Mouse (Mus musculus) hindbrain, embryonic 15.5 days (tissue): Measurements from ENCODE around the gene Morn2. TPM values are rescaled to one million over a fixed set of nuclear protein-coding genes. Genes with fewer than 3 reads are reported as not detected.
A peak's percentile ranks its signal among the peaks of the same experiment; 100 is the strongest.
"Not testable (repeated sequence)": the region's sequence is repeated elsewhere in the genome, so short reads cannot be mapped to it uniquely, and the experiment has no call there.

ENCODE experiments used
- ATAC-seq: fragments of 200-750 bp; cut with Nextera tagmentation; 2 replicates; pipeline ENCODE4 v1.8.0; 2017; ENCODE audit warnings: low read depth, moderate number of reproducible peaks, moderate TSS enrichment; ENCODE audit not compliant: low FRiP score
- H3K27ac ChIP-seq: fragments of 300-500 bp; sonication (generic); replicated peaks from 2 replicates; pipeline ENCODE4 v1.5.1; 2015; ENCODE audit warnings: mild to moderate bottlenecking, inconsistent platforms
- H3K27me3 ChIP-seq: fragments of 300-500 bp; sonication (generic); 2 replicates; pipeline ENCODE4 v1.6.1; 2015; ENCODE audit warnings: control low read depth, inconsistent platforms
- H3K36me3 ChIP-seq: fragments of 300-500 bp; sonication (generic); 2 replicates; pipeline ENCODE4 v1.6.1; 2015; ENCODE audit warnings: control low read depth, inconsistent platforms
- H3K4me1 ChIP-seq: fragments of 300-500 bp; sonication (generic); replicated peaks from 2 replicates; pipeline ENCODE4 v1.6.1; 2015; ENCODE audit warnings: control low read depth, inconsistent platforms
- H3K4me2 ChIP-seq: fragments of 300-500 bp; sonication (generic); 2 replicates; pipeline ENCODE4 v1.6.1; 2015; ENCODE audit warnings: moderate library complexity, mild to moderate bottlenecking, inconsistent platforms
- H3K4me3 ChIP-seq: fragments of 300-500 bp; sonication (generic); 2 replicates; pipeline ENCODE4 v1.5.1; 2015; ENCODE audit warnings: mild to moderate bottlenecking, inconsistent platforms
- H3K9ac ChIP-seq: fragments of 300-500 bp; sonication (generic); 2 replicates; pipeline ENCODE4 v1.6.1; 2015; ENCODE audit warnings: inconsistent platforms
- H3K9me3 ChIP-seq: fragments of 300-500 bp; sonication (generic); 2 replicates; pipeline ENCODE4 v1.6.1; 2016; ENCODE audit warnings: control low read depth, inconsistent platforms
- WGBS: fragments of 180-500 bp; shearing (Covaris S2); methylation state at CpG from one replicate; pipeline ENCODE4 v1.1.7; 2015; 5-methylcytosine and 5-hydroxymethylcytosine counted together
- polyA plus RNA-seq: library from polyadenylated mRNA; unstranded; fragments of >200 nt; fragmentation: Nextera tagmentation; extraction: Ambion mirVana; gene quantifications from 2 replicates; pipeline ENCODE4 v1.2.1, GENCODE M21; 2015

Morn2 gene
- 54.2 and 56.9 TPM in 2 replicates for polyA plus RNA-seq

DNA sequence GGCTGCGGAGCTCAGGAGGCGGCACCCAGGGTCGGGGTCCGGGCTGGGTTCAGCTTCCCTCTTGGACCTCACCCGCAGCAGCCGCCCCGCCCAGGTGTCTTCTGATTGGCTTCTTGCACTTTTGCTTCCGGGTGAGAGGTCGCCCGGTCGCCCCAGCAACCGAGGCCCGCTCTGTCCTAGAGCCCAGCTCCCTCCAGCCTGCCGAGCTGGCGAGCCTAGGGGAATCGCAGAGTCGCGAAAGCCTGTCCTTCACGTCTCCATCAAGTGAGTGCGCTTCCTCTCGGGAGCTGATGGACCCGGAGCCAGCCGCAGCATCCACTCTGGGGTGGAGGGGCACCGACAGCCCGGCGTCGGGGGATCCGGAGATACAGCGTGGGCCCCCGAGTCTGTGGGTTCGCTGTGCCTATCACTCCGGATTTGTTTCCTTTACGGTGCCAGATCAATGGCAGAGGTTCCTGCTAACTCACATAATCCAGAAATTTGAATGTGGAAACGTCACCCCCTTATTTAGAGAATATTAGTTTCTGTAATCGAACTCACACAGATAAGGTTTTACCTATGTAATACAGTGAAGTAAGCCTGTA is at the start of gene Morn2, which contains the start of gene Dhx57:
TSS of gene Morn2 (plus strand) at position 130 of the 584 bp plus-strand sequence.
TSS of gene Dhx57 (minus strand) at position 403 of the 584 bp plus-strand sequence.
- peak; percentile 99 for ATAC-seq
- H3K4me2 ChIP-seq = peak within 1 kb of the TSS; percentile 67
- no peaks in the 10 kb centered on the region for H3K27me3 ChIP-seq
- peaks cover 13% of the 10 kb centered on the region for H3K4me1 ChIP-seq
- no peaks in the 10 kb centered on the region for H3K9me3 ChIP-seq
- under 1% methylated on average over 35 of the region's 35 CpGs for WGBS
- peak within 1 kb of the TSS; percentile 96 for H3K4me3 ChIP-seq
- H3K9ac ChIP-seq = peak within 1 kb of the TSS; percentile 98
- H3K27ac ChIP-seq = peak within 1 kb of the TSS; percentile 97
- no peaks in the 10 kb centered on the region for H3K36me3 ChIP-seq

DNA sequence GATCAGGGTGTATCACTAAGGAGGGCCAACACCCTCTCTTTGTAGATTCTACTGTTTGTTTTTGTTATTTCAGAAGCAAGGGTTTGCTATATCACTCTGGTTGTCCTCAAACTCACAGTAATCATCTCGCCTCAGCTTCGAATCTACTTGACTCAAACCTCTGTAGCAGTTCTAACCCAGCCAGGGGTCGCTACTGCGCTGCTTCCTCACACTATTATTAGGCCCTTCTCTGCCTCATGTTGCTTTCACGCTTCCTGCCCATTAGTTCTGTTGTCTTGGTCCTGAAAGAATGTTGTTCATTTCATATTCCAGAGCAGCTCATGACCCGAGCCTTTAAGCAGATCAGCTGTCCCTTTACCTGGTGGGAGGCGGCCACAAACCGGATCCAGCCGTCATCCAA is 48.4 kb upstream of the Morn2 start:
- 86% methylated on average over 9 of the region's 9 CpGs for WGBS
- H3K9ac ChIP-seq = no peak overlapping the region
- H3K27me3 ChIP-seq = no peaks in the 10 kb centered on the region
- H3K27ac ChIP-seq = no peak overlapping the region
- ATAC-seq = no peak
- no peaks in the 10 kb centered on the region for H3K9me3 ChIP-seq
- H3K4me3 ChIP-seq = no peak overlapping the region
- H3K4me1 ChIP-seq = no peaks in the 10 kb centered on the region
- H3K4me2 ChIP-seq = no peak overlapping the region
- peaks cover 87% of the 10 kb centered on the region for H3K36me3 ChIP-seq

DNA sequence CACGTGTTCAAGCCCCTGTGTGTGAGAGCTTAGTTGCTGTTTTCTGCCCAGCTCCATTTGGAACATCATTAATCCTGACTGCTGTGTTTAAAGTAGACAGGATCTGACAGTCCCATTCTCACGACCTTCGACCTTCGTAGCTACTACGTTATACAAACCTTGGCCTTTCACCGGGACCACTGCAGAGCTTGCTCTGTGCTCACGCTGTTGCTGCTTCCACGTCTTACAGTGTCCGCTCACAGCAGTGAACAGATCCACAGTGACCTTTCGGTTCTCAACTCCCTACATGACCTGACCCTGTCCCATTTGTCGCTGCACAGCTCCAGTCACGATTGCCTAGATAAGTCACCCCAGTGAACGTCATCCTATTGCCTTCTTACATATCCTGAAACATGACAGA is 46.9 kb upstream of the Morn2 start:
- no peaks in the 10 kb centered on the region for H3K27me3 ChIP-seq
- WGBS = 58% methylated on average over 13 of the region's 13 CpGs
- no peak for ATAC-seq

DNA sequence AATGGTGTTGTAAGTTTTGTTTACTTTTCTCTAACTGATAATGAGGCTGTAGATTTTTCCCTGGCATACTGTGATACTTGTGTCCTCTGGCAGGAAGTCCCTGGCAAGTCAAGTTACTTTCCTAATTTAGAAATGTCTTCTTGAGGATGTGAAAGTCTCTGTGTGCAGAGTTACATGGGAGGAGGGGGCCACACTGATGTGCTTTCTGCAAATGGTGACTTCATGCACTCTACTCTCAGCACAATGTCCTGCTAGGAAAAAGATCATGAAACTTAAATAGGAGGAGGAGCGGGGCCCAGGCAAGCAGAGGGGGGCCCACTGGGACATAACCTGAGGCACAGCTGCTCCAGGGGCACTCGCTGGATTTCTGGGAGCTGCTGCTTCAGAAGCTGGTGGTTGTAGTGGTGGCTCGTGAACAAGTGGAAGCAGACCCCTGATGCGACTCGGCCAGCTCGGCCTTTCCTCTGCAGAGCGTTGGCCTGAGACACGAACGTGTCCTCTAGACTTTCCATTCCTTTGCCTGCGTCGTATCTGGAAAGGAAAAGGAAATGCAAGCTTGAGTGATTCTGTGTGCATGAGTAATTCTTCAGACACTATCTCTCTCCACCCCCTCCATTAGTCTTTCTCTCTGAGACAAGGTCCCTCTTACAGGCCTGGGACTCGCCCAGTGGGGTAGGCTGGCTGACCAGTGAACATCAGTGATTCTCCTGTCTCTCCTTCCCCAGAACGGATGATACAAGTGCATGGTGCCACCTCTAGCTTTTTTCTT is 37.1 kb upstream of the Morn2 start:
- WGBS = 74% methylated on average over 13 of the region's 13 CpGs
- H3K4me3 ChIP-seq = no peak overlapping the region

More for the DNA sequence above, 46.9 kb upstream of the Morn2 start:
- Histone ChIP-seq H3K27ac (no peak overlapping the region), H3K36me3 (peaks cover 93% of the 10 kb centered on the region), H3K4me3 (no peak overlapping the region), H3K9me3 (no peaks in the 10 kb centered on the region), H3K4me1 (no peaks in the 10 kb centered on the region), H3K9ac (no peak overlapping the region), H3K4me2 (no peak overlapping the region)

DNA sequence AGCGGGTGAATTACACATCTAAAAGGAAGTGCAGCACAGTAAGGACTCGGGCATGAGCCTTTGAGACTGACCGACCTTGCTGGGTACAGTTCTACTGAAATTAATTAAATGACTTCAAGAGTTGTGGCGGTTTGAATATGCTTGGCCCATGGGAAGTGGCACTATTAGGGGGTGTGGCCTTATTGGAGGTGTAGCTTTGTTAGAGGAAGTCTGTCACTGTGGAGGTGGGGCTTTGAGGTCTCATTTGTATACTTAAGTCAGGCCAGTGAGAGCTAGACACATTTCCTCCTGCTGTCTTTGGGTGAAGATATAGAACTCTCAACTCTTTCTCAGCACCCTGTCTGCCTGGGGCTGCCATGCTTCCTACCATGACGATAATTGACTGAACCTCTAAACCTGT is 35.6 kb upstream of the Morn2 start:
- Histone ChIP-seq H3K27ac (no peak overlapping the region), H3K9me3 (no peaks in the 10 kb centered on the region), H3K4me2 (no peak overlapping the region), H3K4me1 (no peaks in the 10 kb centered on the region), H3K27me3 (no peaks in the 10 kb centered on the region), H3K4me3 (no peak overlapping the region), H3K9ac (no peak overlapping the region), H3K36me3 (peaks cover 96% of the 10 kb centered on the region)
- no peak for ATAC-seq
- WGBS = 96% methylated on average over 5 of the region's 5 CpGs

More for the DNA sequence above, 37.1 kb upstream of the Morn2 start:
- no peak for ATAC-seq
- H3K9me3 ChIP-seq = no peaks in the 10 kb centered on the region
- no peak overlapping the region for H3K4me2 ChIP-seq
- no peaks in the 10 kb centered on the region for H3K4me1 ChIP-seq
- H3K27me3 ChIP-seq = no peaks in the 10 kb centered on the region
- H3K36me3 ChIP-seq = peaks cover 96% of the 10 kb centered on the region
- no peak overlapping the region for H3K27ac ChIP-seq
- no peak overlapping the region for H3K9ac ChIP-seq

DNA sequence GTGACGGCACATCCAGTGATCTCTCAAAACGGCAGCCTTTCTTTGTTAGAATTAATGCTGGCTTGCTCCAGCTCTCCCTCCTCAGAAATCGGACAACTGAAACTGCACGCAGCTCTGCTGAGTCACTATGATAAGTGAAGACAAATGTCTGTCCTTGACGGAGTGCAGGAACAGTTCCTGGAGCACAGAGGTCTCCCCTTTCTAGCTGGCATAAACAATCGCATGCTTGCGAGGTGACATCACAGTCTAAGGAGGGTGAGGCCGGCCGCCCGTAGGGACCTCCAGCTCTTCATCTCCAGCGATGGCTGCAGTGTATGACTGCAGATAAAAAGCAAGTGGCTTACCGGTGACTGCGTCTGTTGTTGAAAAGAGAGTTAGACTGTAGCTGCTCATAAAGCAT is 34.8 kb upstream of the Morn2 start:
- no peak overlapping the region for H3K27ac ChIP-seq
- H3K4me1 ChIP-seq = no peaks in the 10 kb centered on the region
- H3K4me2 ChIP-seq = no peak overlapping the region
- H3K9me3 ChIP-seq = no peaks in the 10 kb centered on the region
- H3K4me3 ChIP-seq = no peak overlapping the region
- H3K36me3 ChIP-seq = peaks cover 96% of the 10 kb centered on the region
- H3K27me3 ChIP-seq = no peaks in the 10 kb centered on the region
- no peak overlapping the region for H3K9ac ChIP-seq
- WGBS = 72% methylated on average over 13 of the region's 13 CpGs
- ATAC-seq = no peak

DNA sequence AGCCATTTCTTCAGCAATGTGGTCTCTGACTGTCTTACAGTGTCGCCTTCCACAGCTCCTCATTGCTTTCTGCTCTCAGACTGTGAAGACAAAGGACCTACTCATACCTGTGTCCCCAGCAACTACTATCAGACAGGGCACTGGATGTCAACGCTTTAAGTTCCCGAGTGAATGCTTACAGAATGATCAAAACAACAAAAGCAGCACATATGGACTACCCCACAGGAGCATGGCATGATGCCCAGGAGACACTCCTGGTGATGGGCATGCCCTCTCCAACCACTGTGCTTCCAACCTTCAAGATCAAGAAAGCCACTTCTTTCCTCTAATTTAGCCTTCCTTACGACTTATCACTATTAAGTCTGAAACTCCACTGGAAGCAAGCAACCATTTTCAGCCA is 22.9 kb upstream of the Morn2 start:
- H3K27ac ChIP-seq = no peak overlapping the region
- H3K9ac ChIP-seq = no peak overlapping the region
- 92% methylated on average over 4 of the region's 4 CpGs for WGBS
- no peaks in the 10 kb centered on the region for H3K4me1 ChIP-seq
- no peaks in the 10 kb centered on the region for H3K27me3 ChIP-seq
- no peak for ATAC-seq
- H3K36me3 ChIP-seq = peaks cover 89% of the 10 kb centered on the region
- no peak overlapping the region for H3K4me2 ChIP-seq
- H3K9me3 ChIP-seq = no peaks in the 10 kb centered on the region
- H3K4me3 ChIP-seq = no peak overlapping the region

DNA sequence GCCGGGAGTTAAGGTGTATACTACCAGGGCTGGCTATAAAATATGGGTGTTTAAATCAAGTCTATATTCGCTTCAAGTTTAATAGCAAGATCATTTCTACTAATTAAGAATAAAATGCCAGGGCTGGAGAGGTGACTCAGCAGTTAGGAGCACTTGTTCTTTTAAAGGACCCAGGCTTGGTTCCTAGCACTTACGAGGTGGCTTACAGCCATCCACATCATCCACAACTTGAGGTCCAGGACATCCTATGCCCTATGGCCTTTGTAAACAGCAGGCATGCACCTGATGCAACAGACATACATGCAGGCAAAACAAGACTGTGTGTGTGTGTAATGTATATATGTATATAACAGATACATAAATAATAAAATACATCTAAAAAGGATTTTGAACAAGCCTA is 21.9 kb upstream of the Morn2 start:
- Histone ChIP-seq H3K27me3 (no peaks in the 10 kb centered on the region), H3K4me1 (no peaks in the 10 kb centered on the region), H3K36me3 (peaks cover 91% of the 10 kb centered on the region), H3K4me2 (no peak overlapping the region), H3K4me3 (no peak overlapping the region), H3K9ac (no peak overlapping the region), H3K27ac (no peak overlapping the region), H3K9me3 (no peaks in the 10 kb centered on the region)
- no peak for ATAC-seq
- WGBS = 94% methylated on average over 3 of the region's 3 CpGs

DNA sequence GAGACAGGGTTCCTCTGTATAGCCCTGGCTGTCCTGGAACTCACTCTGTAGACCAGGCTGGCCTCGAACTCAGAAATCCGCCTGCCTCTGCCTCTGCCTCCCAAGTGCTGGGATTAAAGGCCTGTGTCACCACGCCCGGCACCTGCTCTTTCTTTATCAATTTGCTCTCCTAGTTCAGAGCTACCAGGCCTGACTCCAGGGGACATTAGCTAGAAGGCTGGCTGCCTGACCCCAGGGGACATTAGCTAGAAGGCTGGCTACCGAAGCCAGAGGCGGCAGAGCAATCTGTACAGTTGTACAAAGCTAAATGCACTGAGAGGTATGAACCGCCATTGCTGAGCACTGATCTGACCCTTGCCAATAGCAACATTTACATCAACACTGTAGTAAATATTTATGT is 19.4 kb upstream of the Morn2 start:
- not testable (repeated sequence) for H3K27ac ChIP-seq, H3K9me3 ChIP-seq, H3K4me2 ChIP-seq, H3K27me3 ChIP-seq, H3K4me1 ChIP-seq, H3K4me3 ChIP-seq, ATAC-seq, H3K9ac ChIP-seq
- WGBS = 90% methylated on average over 7 of the region's 7 CpGs
- H3K36me3 ChIP-seq = peaks cover 90% of the 10 kb centered on the region

DNA sequence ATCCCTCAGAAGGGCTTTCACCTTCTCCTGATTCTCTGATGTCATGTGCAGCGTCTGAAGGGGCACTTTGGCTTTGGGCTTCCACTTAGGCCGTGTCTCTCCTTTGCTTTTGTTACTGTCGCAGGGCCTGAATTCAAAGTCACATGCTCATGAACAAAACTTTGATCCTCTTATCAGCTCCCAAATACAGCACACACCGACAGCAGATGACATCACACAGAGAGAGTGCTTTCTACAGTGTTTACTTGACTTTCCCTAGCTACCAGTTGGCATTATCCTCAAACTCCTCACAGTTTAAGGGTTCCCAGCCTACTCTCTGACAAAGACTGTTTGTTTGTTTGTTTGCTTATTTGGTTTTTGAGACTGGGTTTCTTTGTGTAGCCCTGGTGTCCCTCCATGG is 11.7 kb upstream of the Morn2 start:
- Histone ChIP-seq H3K4me2 (no peak overlapping the region), H3K27me3 (no peaks in the 10 kb centered on the region), H3K9ac (no peak overlapping the region), H3K4me1 (no peaks in the 10 kb centered on the region), H3K36me3 (peaks cover 65% of the 10 kb centered on the region), H3K9me3 (no peaks in the 10 kb centered on the region), H3K4me3 (no peak overlapping the region), H3K27ac (no peak overlapping the region)
- no peak for ATAC-seq
- WGBS = 97% methylated on average over 4 of the region's 4 CpGs

DNA sequence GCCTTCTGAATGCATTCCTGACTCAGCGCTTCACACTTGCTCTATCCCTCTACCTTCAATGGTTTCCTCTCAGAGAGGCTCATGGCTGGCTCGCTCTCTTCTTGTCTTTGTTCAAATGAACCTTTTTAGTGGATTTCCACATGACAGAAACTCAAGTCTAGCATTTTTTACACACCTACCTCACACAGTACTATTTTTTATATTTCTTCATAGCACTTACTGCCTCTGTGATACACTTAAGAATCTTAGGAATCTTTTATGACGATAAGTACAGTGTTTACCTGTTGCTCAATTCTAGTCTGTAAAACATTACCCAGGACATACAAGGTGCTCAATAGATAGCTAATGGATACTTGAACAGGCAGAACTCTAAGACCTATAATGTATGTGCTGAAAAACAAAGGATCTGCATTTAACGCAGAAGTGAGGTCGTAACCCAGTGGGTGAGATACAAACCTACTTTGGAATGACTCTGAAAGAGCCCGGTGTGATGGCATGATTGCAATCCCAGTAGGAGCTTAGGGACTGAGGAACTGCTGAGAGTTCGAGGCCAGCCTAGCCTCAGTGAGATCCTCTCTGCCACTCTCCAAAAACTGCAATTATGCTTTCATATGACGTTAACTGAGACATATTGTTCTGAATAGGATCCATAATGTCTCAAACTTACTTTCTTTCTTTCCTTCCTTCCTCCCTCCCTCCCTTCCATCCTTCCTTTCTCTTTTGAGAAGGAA is 10.5 kb upstream of the Morn2 start:
- H3K36me3 ChIP-seq = peaks cover 54% of the 10 kb centered on the region
- H3K4me2 ChIP-seq = no peak overlapping the region
- H3K27ac ChIP-seq = no peak overlapping the region
- 94% methylated on average over 8 of the region's 8 CpGs for WGBS
- H3K9ac ChIP-seq = no peak overlapping the region
- no peaks in the 10 kb centered on the region for H3K27me3 ChIP-seq
- H3K4me1 ChIP-seq = no peaks in the 10 kb centered on the region
- no peak overlapping the region for H3K4me3 ChIP-seq
- no peak for ATAC-seq
- no peaks in the 10 kb centered on the region for H3K9me3 ChIP-seq

DNA sequence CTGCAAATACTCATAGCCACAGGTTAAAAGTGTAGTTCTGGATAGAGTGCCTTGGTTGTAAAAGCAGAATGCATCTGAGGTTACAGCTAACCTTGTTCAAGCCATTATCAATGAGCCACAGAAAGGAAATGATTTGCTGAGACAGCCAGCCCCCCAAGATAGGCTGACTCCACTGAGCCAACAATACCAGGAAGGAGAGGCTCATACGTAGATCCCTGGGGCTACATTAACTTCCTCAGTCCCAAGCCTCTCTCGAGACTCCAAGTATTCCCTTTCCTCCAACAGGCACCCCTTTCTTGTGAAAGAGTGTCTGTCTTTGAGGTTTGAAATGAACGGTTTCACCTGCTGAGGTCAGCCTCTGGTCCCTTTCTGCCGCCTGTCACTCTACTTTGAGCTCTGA is 5.6 kb upstream of the Morn2 start:
- H3K27me3 ChIP-seq = no peaks in the 10 kb centered on the region

More for the DNA sequence above, 5.6 kb upstream of the Morn2 start:
- 79% methylated on average over 4 of the region's 4 CpGs for WGBS
- Histone ChIP-seq H3K4me3 (no peak overlapping the region), H3K36me3 (peaks cover 18% of the 10 kb centered on the region; the same call in 1 of the 2 replicates), H3K9me3 (no peaks in the 10 kb centered on the region), H3K4me1 (peaks cover 13% of the 10 kb centered on the region), H3K4me2 (no peak overlapping the region), H3K9ac (no peak overlapping the region), H3K27ac (no peak overlapping the region)
- no peak for ATAC-seq
